Mouse (Mus musculus) MEL (cell line): ENCODE measurements around the gene Gm20388.

Source experiments
- CTCF ChIP-seq, 3 experiments: IDR thresholded peaks in 2 of 3; conservative IDR thresholded peaks in 1 of 3; 2 replicates each; pipeline ENCODE4 v1.5.1; 2011 to 2012; ENCODE audit warnings: low read length in 3 of 3, low read depth in 2 of 3, mild to moderate bottlenecking in 2 of 3, improper control_type of control experiment in 1 of 3, inconsistent platforms in 1 of 3, mixed read lengths in 1 of 3, moderate library complexity in 1 of 3; ENCODE audit not compliant: control insufficient read depth in 1 of 3, insufficient read depth in 1 of 3, poor library complexity in 1 of 3, severe bottlenecking in 1 of 3
- E2F4 ChIP-seq: IDR thresholded peaks from 2 replicates; pipeline ENCODE4 v1.6.1; 2011; ENCODE audit warnings: low read depth, low read length, improper control_type of control experiment, borderline replicate concordance
- ETS1 ChIP-seq: IDR thresholded peaks from 2 replicates; pipeline ENCODE4 v1.6.1; 2012; ENCODE audit warnings: low read depth, mild to moderate bottlenecking, inconsistent platforms, low read length, improper control_type of control experiment, moderate library complexity
- HCFC1 ChIP-seq: IDR thresholded peaks from 2 replicates; pipeline ENCODE4 v1.6.1; 2012; ENCODE audit warnings: low read depth, mild to moderate bottlenecking, inconsistent platforms, low read length, improper control_type of control experiment, moderate library complexity
- MAFK ChIP-seq: IDR thresholded peaks from 2 replicates; pipeline ENCODE4 v1.6.1; 2011; ENCODE audit warnings: low read depth, mild to moderate bottlenecking, low read length, improper control_type of control experiment, borderline replicate concordance
- NRF1 ChIP-seq: IDR thresholded peaks from 2 replicates; pipeline ENCODE4 v1.6.1; 2014; ENCODE audit warnings: low read depth, mild to moderate bottlenecking, inconsistent platforms, low read length, improper control_type of control experiment, moderate library complexity; ENCODE audit not compliant: poor library complexity, insufficient read depth, severe bottlenecking
- POLR2A ChIP-seq, 2 experiments: IDR thresholded peaks; 2 replicates each; pipeline ENCODE4 v1.6.1; 2011 to 2012; ENCODE audit warnings: low read length in 2 of 2, mild to moderate bottlenecking in 2 of 2, control low read depth in 1 of 2, improper control_type of control experiment in 1 of 2, low read depth in 1 of 2, moderate library complexity in 1 of 2; ENCODE audit not compliant: control insufficient read depth in 1 of 2, insufficient read depth in 1 of 2, poor library complexity in 1 of 2
- POLR2AphosphoS5 ChIP-seq: IDR thresholded peaks from 2 replicates; pipeline ENCODE4 v1.6.1; 2012; ENCODE audit warnings: low read depth, borderline replicate concordance, mild to moderate bottlenecking, inconsistent platforms, low read length, moderate library complexity, mixed read lengths
- SIN3A ChIP-seq: IDR thresholded peaks from 2 replicates; pipeline ENCODE4 v1.6.1; 2012; ENCODE audit warnings: low read length, improper control_type of control experiment, inconsistent platforms
- TAL1 ChIP-seq: IDR thresholded peaks from 2 replicates; pipeline ENCODE4 v1.6.1; 2012; ENCODE audit warnings: mild to moderate bottlenecking, inconsistent platforms, low read length, moderate library complexity, mixed read lengths
- TBP ChIP-seq: IDR thresholded peaks from 2 replicates; pipeline ENCODE4 v1.8.0; 2011; ENCODE audit warnings: low read depth, low read length, improper control_type of control experiment
- TCF12 ChIP-seq: IDR thresholded peaks from 2 replicates; pipeline ENCODE4 v1.6.1; 2014; ENCODE audit warnings: low read depth, mild to moderate bottlenecking, inconsistent platforms, low read length, improper control_type of control experiment, moderate library complexity
- USF1 ChIP-seq: IDR thresholded peaks from 2 replicates; pipeline ENCODE4 v1.6.1; 2014; ENCODE audit warnings: low read depth, mild to moderate bottlenecking, inconsistent platforms, low read length, improper control_type of control experiment, moderate library complexity
- ZKSCAN1 ChIP-seq: IDR thresholded peaks from 2 replicates; pipeline ENCODE4 v1.6.1; 2012; ENCODE audit warnings: low read depth, mild to moderate bottlenecking, inconsistent platforms, low read length, improper control_type of control experiment, moderate library complexity

DNA sequence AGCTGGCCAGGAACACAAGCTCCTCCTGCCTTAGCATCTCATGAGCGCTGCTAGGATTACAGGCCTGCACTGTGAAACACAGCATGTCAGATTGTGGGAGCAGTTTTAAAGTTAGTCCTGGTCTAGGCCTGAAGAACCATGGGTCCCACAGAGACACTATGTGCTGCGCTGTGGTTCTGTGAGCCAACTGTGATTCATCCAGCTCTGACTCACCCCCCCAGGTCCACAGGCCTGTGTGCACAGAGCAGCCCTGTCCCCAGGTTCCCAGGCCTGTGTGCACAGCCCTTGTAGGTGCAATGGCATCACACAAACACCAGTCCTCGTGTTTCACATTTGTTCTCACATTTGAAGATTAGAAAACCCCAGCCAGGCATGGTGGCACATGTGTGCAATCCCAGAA is 4420.5 kb downstream of the Gm20388 start:
- no peak for TF ChIP-seq POLR2A (IDR thresholded peaks at IDR 0.05; ENCODE audit: control insufficient read depth in 1 of 2, insufficient read depth in 1 of 2, low read depth in 1 of 2, low read length in 2 of 2, poor library complexity in 1 of 2)
- no peak for TF ChIP-seq CTCF (IDR thresholded peaks at IDR 0.05 in 2 of 3, conservative IDR thresholded peaks at IDR 0.05 in 1 of 3; ENCODE audit: control insufficient read depth in 1 of 3, insufficient read depth in 1 of 3, low read depth in 2 of 3, low read length in 3 of 3, poor library complexity in 1 of 3, severe bottlenecking in 1 of 3)
- TF ChIP-seq TBP, result no peak
- TF ChIP-seq HCFC1, result no peak
- no peak for TF ChIP-seq SIN3A
- no peak for TF ChIP-seq ZKSCAN1
- no peak for TF ChIP-seq ETS1
- TF ChIP-seq MAFK, result no peak
- TF ChIP-seq POLR2AphosphoS5, result no peak
- TF ChIP-seq E2F4, result no peak
- no peak for TF ChIP-seq USF1
- no peak for TF ChIP-seq TCF12
- no peak for TF ChIP-seq TAL1
- TF ChIP-seq NRF1, result no peak
